Mouse (Mus musculus) adrenal gland, postnatal 10 days (tissue): ENCODE measurements around the gene Mrpl2. TPM values are rescaled to one million over a fixed set of nuclear protein-coding genes. Genes with fewer than 3 reads are reported as not detected.

Experiments used
- total RNA-seq, 2 experiments: library from RNA; stranded (reverse); gene quantifications; 2 replicates each; pipeline ENCODE4 v1.2.3; 2021

The Mrpl2 gene
- total RNA-seq, 2 experiments from 2014 or later: 142 to 147 TPM

Other genes starting within 250 kb of the Mrpl2 start
- gene Crip3, start 217.3 kb upstream of the Mrpl2 start, total RNA-seq: under 1 TPM; 0.39 to 1.00 TPM
- gene Slc22a7, start 207.8 kb upstream of the Mrpl2 start, total RNA-seq: 10 to 100 TPM in 1 of 2 experiments, 1 to 10 TPM in 1; 5.4 to 14.6 TPM
- 1 to 10 TPM; 1.2 to 2.2 TPM for gene Ttbk1, start 158.6 kb upstream of the Mrpl2 start, total RNA-seq
- gene Dnph1, start 149.5 kb upstream of the Mrpl2 start, total RNA-seq: 1 to 10 TPM; 5.7 to 6.1 TPM
- 10 to 100 TPM; 14.3 to 22.9 TPM for gene Cul9, start 99.8 kb upstream of the Mrpl2 start, total RNA-seq
- gene Srf, start 90.1 kb upstream of the Mrpl2 start, total RNA-seq: 10 to 100 TPM; 33.6 to 37.6 TPM
- 10 to 100 TPM; 19.6 to 21.4 TPM for gene Ptk7, start 16.7 kb upstream of the Mrpl2 start, total RNA-seq
- 10 to 100 TPM; 31.9 to 34.9 TPM for gene Klc4, start 207 bp upstream of the Mrpl2 start, total RNA-seq
- gene Cul7, start 4.1 kb downstream of the Mrpl2 start, total RNA-seq: 10 to 100 TPM; 48.5 to 61.7 TPM
- 10 to 100 TPM; 24.0 to 27.1 TPM for gene Rrp36, start 28.1 kb downstream of the Mrpl2 start, total RNA-seq
- 10 to 100 TPM; 88.1 to 90.3 TPM for gene Mea1, start 32.6 kb downstream of the Mrpl2 start, total RNA-seq
- 100 to 1,000 TPM in 1 of 2 experiments, 10 to 100 TPM in 1; 97.0 to 110 TPM for gene Klhdc3, start 34.7 kb downstream of the Mrpl2 start, total RNA-seq
- 10 to 100 TPM; 43.7 to 49.7 TPM for gene Ppp2r5d, start 58.9 kb downstream of the Mrpl2 start, total RNA-seq
- 10 to 100 TPM; 67.8 to 81.8 TPM for gene Pex6, start 65.2 kb downstream of the Mrpl2 start, total RNA-seq
- gene Gnmt, start 82.9 kb downstream of the Mrpl2 start, total RNA-seq: 10 to 100 TPM; 18.0 to 54.7 TPM
- gene Cnpy3, start 106.0 kb downstream of the Mrpl2 start, total RNA-seq: 10 to 100 TPM; 42.2 to 46.5 TPM
- gene Ptcra, start 117.5 kb downstream of the Mrpl2 start, total RNA-seq: not detected
- gene 2310039H08Rik, start 126.4 kb downstream of the Mrpl2 start, total RNA-seq: 10 to 100 TPM; 68.3 to 72.5 TPM
- 10 to 100 TPM; 84.3 to 99.2 TPM for gene Rpl7l1, start 136.4 kb downstream of the Mrpl2 start, total RNA-seq
- gene Bicral, start 212.3 kb downstream of the Mrpl2 start, total RNA-seq: 10 to 100 TPM; 15.2 to 19.0 TPM
- 10 to 100 TPM; 21.6 to 23.3 TPM for gene Tbcc, start 244.5 kb downstream of the Mrpl2 start, total RNA-seq